Mouse (Mus musculus): ENCODE results near the gene Epb41l3.

Gene Epb41l3

GRCm38 (mm10) chr17:69255834-69256233, 180.4 kb downstream of the Epb41l3 start:
- no peak for DNase-seq

DNA sequence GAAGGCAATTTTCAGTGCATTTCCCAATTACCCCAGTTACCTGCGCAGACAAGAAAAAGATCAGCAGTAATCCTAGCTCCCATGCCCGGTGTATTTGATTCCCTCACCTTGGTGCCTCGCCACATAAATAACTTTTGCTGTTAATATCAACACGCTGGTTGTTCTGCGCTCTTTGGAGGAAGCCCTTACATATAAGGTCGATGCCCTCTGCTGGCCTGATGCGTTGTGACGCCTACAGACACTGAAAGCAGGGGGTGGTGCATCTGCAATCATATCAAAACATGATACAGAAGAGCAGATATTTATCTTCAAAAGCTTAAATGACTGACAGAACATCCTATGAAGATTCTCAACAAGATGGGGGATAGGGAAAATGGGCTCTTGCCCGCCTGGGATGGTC, 181.0 kb downstream of the Epb41l3 start:
- DNase-seq: no peak

DNA sequence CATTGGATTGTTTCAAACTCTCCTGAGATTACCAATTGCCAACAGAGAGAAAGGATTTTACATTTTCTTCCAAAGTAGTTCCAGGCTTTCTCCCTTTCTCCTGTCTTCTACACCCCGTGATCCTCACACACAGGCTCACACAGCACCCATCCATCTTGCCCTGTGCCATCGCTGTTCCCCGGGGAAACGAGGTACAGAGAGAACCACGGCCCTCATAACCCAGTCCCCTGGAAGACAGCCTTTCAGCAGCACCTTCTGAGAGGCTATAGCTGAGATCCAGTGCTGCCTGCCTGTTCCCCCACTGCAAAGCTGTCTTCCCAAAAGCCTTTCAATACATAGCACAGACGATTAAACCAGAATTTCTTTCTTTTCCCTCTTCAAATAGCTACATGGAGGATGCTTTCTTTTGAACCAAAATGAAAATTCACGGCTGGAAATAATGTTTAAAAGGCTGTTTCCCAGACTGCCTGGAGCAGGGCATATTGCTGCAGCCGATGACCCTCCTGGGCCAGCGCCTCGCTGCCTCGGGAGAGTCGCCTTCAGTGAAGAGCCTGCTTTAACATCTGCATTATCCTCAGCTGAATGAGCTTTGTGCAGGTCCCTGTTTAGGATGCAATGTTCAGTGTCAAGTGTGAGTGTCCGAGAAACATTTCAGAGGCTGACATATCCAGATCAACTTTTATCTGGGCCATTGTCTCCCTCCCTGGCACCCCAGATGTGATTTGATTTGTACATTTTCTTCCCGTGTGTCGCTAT, 188.5 kb downstream of the Epb41l3 start:
- no peak for DNase-seq

DNA sequence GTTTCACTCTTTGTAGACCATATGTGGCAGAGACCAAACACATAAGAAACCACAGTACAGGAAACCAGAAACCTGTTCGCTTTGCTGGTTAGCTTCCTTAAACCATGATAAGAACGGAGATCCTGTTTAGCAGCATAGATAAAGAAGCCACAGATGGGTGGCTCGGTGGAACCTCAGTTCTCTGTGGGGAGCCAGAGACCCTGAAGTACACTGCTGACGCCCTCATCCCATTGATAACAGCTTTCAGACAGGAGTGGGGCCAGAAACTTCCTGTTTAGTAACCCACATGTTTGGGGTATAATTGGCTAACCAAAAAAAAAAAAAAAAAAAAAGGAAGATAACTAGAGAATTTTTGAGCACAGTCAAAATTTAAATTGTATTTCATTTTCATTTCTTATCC, 189.7 kb downstream of the Epb41l3 start:
- no peak for DNase-seq

DNA sequence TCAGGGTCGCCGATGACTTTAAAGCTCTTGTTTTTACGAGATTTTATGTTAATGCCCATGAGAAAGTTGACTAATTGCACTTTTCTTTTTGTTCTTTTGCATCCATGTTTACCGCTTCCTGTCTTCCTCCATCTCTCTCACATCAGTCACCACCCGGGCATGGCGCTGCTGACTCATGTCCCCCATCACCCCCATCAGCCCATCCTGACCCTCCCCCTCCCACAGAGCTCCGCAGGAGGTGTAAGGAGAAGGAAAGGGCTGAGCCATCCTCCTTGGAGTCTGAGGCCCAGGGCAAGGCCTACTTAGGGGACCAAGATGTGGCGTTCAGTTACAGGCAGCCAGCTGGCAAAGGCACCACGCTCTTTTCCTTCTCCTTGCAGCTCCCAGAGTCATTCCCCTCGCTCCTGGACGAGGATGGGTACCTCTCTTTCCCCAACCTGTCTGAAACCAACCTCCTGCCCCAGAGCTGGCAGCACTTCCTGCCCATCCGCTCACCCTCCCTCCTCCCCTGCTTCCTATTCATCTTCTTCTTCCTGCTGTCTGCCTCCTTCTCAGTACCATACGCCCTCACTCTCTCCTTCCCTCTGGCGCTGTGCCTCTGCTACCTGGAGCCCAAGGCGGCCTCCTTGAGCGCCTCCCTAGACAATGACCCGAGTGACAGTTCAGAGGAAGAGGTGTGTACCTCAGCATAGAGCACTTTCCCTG, 190.4 kb downstream of the Epb41l3 start:
- DNase-seq: no peak

DNA sequence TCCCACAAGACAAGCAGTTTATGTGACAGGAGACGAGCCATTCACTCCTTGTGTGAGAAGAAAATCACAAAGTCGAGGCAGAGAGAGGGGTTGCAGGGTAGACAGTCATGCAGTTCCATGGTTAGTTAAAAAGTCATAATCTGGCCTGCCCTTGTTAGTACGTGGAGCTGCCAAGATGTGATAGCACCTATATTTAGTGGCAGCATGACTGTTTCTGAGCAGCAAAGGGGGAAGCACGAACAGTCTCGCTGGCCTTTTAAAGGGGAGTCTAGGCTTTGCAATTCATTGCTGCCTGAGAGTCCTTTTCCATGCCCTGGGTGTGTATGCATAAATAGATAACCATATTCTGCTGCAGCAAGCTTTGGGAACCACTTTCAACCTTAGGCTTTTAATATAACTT, 191.5 kb downstream of the Epb41l3 start:
- no peak for DNase-seq

- DNase-seq: no peak
These were observed 192.0 kb downstream of the Epb41l3 start for GRCm38 (mm10) chr17:69267526-69267925.

- DNase-seq: no peak
These were observed 201.9 kb downstream of the Epb41l3 start for GRCm38 (mm10) chr17:69277362-69277761.

DNA sequence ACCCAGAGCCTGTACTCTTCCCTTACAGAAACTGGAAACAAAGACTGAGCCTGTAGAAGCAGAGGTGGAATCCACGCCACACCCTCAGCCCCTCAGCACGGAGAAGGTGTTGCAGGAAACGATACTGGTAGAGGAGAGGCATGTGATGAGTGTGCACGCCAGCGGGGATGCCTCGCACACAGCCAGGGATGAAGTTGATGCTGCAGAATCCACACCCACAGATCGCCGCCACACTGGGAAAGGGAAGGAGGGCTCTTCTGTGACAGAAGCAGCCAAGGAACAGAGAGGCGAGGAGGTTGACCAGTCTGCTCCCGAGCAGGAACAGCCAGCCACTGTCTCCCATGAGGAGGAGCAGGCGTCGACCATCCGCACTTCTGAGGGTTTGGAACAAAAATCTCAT, 209.0 kb downstream of the Epb41l3 start:
- no peak for DNase-seq

GRCm38 (mm10) chr17:69288130-69288529, 212.6 kb downstream of the Epb41l3 start:
- DNase-seq: no peak

DNA sequence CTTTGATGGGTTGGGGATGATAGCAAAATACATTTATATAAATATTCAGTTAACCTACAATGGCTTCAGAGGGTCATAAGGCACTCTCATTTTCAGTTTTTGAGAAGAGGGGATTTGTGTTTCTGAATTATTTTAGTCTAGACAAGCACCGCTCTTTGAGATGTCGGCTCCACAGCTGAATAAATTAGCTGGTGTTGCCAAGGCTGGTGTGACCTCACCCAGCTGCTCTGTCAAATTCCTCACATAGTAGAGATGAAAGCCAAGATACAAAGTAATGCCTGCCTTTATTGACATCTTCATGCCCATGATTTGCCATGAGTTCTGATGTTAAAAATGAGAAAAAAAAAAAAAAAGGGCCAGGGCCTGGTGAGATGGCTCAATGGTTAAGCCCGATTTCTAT, 214.8 kb downstream of the Epb41l3 start:
- DNase-seq: no peak

DNA sequence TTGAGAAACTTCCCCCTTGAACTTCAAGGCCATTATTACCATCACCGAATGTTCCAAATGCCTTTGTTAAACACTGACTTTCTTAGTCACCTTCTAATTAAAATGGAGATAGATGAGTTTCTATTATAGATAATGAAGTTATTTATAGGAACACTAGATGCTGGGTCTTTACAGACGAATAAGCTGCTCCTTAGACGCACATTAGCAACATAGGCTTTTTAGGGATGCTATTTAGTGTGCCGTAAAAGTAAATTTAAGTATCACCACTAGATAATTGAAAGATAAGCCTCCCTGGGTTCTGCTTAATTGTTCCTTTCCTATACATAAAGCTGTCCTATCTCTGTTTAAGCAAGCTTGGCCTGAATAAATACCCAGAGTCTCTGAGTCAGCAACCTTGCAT, 226.1 kb downstream of the Epb41l3 start:
- no peak for DNase-seq

DNA sequence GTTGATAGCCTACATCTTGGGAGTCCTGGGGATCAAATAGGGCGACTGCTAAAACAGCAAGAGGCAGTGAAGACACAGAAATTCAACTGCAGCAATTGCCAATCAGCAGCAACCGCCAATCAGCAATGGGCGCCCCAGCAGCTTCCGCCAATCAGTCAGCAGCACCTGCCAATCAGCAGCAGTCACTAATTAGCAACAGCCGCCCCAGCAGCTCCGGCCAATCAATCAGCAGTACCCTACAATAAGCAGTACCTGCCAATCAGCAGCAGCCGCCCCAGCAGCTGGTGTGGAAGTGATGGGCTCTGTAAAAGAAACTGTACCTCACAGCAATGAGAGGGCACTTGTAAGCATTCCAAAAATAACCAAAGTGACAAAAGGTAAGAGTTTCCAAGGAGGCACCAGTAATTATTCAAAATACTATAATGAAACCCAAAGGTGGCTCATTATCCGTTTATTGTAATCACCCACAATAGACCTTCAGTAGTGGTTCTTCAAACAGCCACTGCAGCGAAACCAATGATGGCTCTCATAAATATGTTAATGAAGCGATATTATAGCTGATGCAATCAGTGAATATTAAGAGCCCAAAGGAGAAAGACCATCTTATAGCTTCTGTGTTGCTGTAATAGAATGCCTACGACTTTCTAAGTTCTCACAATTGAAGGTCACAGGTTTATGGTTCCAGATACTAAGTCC, 228.2 kb downstream of the Epb41l3 start:
- no peak for DNase-seq

DNA sequence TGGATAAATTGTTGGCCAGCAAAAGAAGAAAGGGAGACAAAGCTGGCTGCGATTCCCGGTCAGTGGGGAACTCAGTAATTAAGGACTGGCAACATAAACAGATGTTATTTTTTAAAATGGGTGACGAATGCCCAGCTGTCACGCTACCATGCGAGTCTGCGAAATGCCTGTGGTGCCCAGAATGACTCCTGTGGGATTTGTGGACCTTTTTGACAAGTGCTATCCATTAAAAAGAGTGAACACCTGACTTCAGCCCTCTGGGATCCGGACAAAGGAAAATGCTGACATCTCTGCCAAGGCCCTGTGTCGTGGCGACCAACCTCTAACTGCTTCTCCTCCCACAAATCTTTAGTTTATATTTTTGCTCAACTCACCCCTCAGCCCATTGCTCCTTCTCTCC, 232.2 kb downstream of the Epb41l3 start:
- no peak for DNase-seq

GRCm38 (mm10) chr17:69309872-69310271, 234.4 kb downstream of the Epb41l3 start:
- no peak for DNase-seq

GRCm38 (mm10) chr17:69320496-69320895, 245.0 kb downstream of the Epb41l3 start:
- DNase-seq: no peak

DNA sequence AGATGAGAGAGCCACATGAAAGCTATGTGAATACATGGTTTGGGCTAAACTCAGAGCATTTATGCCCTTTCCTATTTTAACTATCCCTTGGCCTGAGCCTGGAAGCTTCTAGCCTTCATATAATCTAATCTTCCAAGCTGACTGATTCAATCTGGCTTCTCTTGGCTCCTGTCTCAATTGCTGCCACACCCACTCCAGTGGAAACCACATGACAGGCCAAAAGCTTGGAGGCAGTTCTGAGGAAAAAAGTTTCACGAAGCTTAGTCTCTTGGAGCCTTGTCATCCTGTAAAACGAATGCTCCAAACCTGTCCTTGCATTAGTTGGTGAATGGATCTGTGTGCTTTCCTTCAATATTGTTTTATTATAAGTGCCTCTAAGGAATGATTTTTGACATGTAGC, 247.2 kb downstream of the Epb41l3 start:
- no peak for DNase-seq
